Mouse (Mus musculus) megakaryocyte, embryonic 14.5 days (primary cell): ENCODE data around the gene Fndc10.

Experiments used
- FLI1 ChIP-seq: IDR thresholded peaks from 2 replicates; pipeline ENCODE4 v1.6.1; 2012; ENCODE audit warnings: low read length, inconsistent platforms, mixed read lengths
- GATA1 ChIP-seq: IDR thresholded peaks from 3 replicates; pipeline ENCODE4 v1.6.1; 2012; ENCODE audit warnings: mixed read lengths, low read length, inconsistent platforms, borderline replicate concordance

DNA sequence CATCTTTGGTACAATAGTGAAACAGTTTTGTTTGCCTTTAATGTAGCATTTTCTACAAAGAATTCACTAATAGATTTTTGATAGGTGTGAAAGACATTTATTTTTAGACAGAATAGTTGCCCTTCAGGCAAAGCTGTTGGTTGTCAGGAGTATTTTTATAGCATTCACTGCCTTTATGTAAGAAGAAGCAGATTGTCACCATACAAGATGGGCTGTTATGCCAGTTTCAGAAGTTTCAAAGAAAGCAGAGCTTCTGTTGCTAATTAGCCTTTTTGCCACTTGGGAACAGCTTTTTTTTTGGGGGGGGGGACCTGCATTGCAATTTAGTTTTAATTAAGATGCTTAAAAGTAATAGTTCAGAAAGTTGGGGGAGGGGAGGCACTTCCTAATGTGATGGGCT is 14.8 kb downstream of the Fndc10 start:
- TF ChIP-seq GATA1 (no peak), FLI1 (no peak)
